Mouse (Mus musculus) liver, postnatal 0 days (tissue): Measurements from ENCODE around the gene Vwf. TPM values are rescaled to one million over a fixed set of nuclear protein-coding genes. Genes with fewer than 3 reads are reported as not detected.

Source experiments
- ATAC-seq: fragments of 200-750 bp; cut with Nextera tagmentation; 2 replicates; pipeline ENCODE4 v1.8.0; 2017; ENCODE audit warnings: mild to moderate bottlenecking, moderate library complexity
- DNase-seq: peaks from one replicate; pipeline ENCODE4 v3.0.0-alpha.2; 2016
- H3K27ac ChIP-seq: fragments of 300-500 bp; sonication (generic); 2 replicates; pipeline ENCODE4 v1.5.1; 2014; ENCODE audit warnings: antibody characterized with exemption, moderate library complexity, mild to moderate bottlenecking, low read depth
- H3K27me3 ChIP-seq: fragments of 300-500 bp; sonication (generic); 2 replicates; pipeline ENCODE4 v1.6.1; 2014; ENCODE audit warnings: low read length, control low read depth, mixed read lengths; ENCODE audit not compliant: insufficient read depth
- H3K36me3 ChIP-seq: fragments of 300-500 bp; sonication (generic); replicated peaks from 2 replicates; pipeline ENCODE4 v1.6.1; 2014; ENCODE audit warnings: mild to moderate bottlenecking, control low read depth, low read length, moderate library complexity, mixed read lengths; ENCODE audit not compliant: insufficient read depth
- H3K4me1 ChIP-seq: fragments of 300-500 bp; sonication (generic); 2 replicates; pipeline ENCODE4 v1.6.1; 2014; ENCODE audit warnings: antibody characterized with exemption, mild to moderate bottlenecking, control low read depth; ENCODE audit not compliant: insufficient read depth
- H3K4me2 ChIP-seq: fragments of 300-500 bp; sonication (generic); 2 replicates; pipeline ENCODE4 v1.6.1; 2014; ENCODE audit warnings: low read depth, mild to moderate bottlenecking, low read length, moderate library complexity, mixed read lengths
- H3K4me3 ChIP-seq: fragments of 300-500 bp; sonication (generic); 2 replicates; pipeline ENCODE4 v1.5.1; 2014; ENCODE audit warnings: low read depth, low read length
- H3K9ac ChIP-seq: fragments of 300-500 bp; sonication (generic); replicated peaks from 2 replicates; pipeline ENCODE4 v1.6.1; 2014; ENCODE audit warnings: mild to moderate bottlenecking, moderate library complexity
- H3K9me3 ChIP-seq: fragments of 300-500 bp; sonication (generic); 2 replicates; pipeline ENCODE4 v1.6.1; 2016; ENCODE audit warnings: mild to moderate bottlenecking, control low read depth, low read length, mixed read lengths
- CTCF ChIP-seq: sonication (generic); IDR thresholded peaks from 2 replicates; pipeline ENCODE4 v1.5.1; 2016; ENCODE audit warnings: antibody characterized with exemption, low read depth
- EP300 ChIP-seq: IDR thresholded peaks from 2 replicates; pipeline ENCODE4 v1.6.1; 2016; ENCODE audit warnings: antibody characterized with exemption, low read depth, mild to moderate bottlenecking
- WGBS: fragments of 180-500 bp; shearing (Covaris S2); extraction: QIAGEN DNeasy Blood & Tissue Kit; methylation state at CpG from one replicate; pipeline ENCODE4 v1.1.7; 2014; ENCODE audit not compliant: insufficient replicate concordance; 5-methylcytosine and 5-hydroxymethylcytosine counted together
- polyA plus RNA-seq: library from polyadenylated mRNA; unstranded; fragments of >200 nt; fragmentation: Nextera tagmentation; extraction: Ambion mirVana; gene quantifications from 2 replicates; pipeline ENCODE4 v1.2.1, GENCODE M21; 2015

Gene Vwf
- polyA plus RNA-seq, 1 experiment from 2014 or later = 14.8 TPM

- Histone ChIP-seq H3K9ac (no peak overlapping the region), H3K27ac (no peak overlapping the region), H3K9me3 (no peaks in the 10 kb centered on the region), H3K36me3 (no peaks in the 10 kb centered on the region), H3K4me2 (no peak overlapping the region), H3K27me3 (no peaks in the 10 kb centered on the region), H3K4me3 (no peak overlapping the region), H3K4me1 (0 out of 2 replicates have a peak, but pooled peaks cover 8% of the 10 kb centered on the region)
- TF ChIP-seq CTCF (no peak), EP300 (no peak)
- ATAC-seq (no peak), DNase-seq (no peak)
- WGBS = 62% methylated on average over 4 of the region's 4 CpGs
Observed at GRCm38 (mm10) chr6:125553551-125553950, 7.0 kb downstream of the Vwf start.

GRCm38 (mm10) chr6:125558831-125559230, 12.3 kb downstream of the Vwf start:
- Histone ChIP-seq H3K4me1 (peaks cover 24% of the 10 kb centered on the region), H3K27ac (no peak overlapping the region), H3K4me3 (no peak overlapping the region), H3K27me3 (no peaks in the 10 kb centered on the region), H3K9me3 (no peaks in the 10 kb centered on the region), H3K4me2 (no peak overlapping the region), H3K36me3 (no peaks in the 10 kb centered on the region), H3K9ac (no peak overlapping the region)
- DNase-seq = no peak
- 77% methylated on average over 8 of the region's 8 CpGs for WGBS
- TF ChIP-seq EP300 (no peak), CTCF (no peak)
- ATAC-seq = no peak

GRCm38 (mm10) chr6:125561031-125561430, 14.5 kb downstream of the Vwf start:
- H3K4me2 ChIP-seq = no peak overlapping the region
- H3K27ac ChIP-seq = no peak overlapping the region
- H3K36me3 ChIP-seq = no peaks in the 10 kb centered on the region
- 48% methylated on average over 5 of the region's 5 CpGs for WGBS
- ATAC-seq (no peak), DNase-seq (peak; percentile 65)
- H3K9ac ChIP-seq = no peak overlapping the region
- H3K9me3 ChIP-seq = no peaks in the 10 kb centered on the region
- TF ChIP-seq EP300 (no peak), CTCF (no peak)
- H3K4me1 ChIP-seq = peaks cover 32% of the 10 kb centered on the region
- H3K27me3 ChIP-seq = no peaks in the 10 kb centered on the region
- no peak overlapping the region for H3K4me3 ChIP-seq

- H3K4me2 ChIP-seq = no peak overlapping the region
- no peak overlapping the region for H3K27ac ChIP-seq
- no peak for TF ChIP-seq CTCF
- TF ChIP-seq EP300 = no peak
- H3K9ac ChIP-seq = no peak overlapping the region
- ATAC-seq (no peak), DNase-seq (no peak)
- WGBS = 85% methylated on average over 2 of the region's 2 CpGs
- H3K27me3 ChIP-seq = no peaks in the 10 kb centered on the region
- H3K4me3 ChIP-seq = no peak overlapping the region
- no peaks in the 10 kb centered on the region for H3K36me3 ChIP-seq
- peaks cover 34% of the 10 kb centered on the region for H3K4me1 ChIP-seq
- no peaks in the 10 kb centered on the region for H3K9me3 ChIP-seq
Observed at GRCm38 (mm10) chr6:125561521-125561920, 14.9 kb downstream of the Vwf start.

GRCm38 (mm10) chr6:125564812-125565281, 18.3 kb downstream of the Vwf start:
- peak overlapping the region; percentile 41 for H3K9ac ChIP-seq
- peak overlapping the region; percentile 53 for H3K4me2 ChIP-seq
- TF ChIP-seq CTCF (no peak), EP300 (peak; percentile 97)
- peak overlapping the region; percentile 91 for H3K27ac ChIP-seq
- H3K4me3 ChIP-seq = 0 out of 2 replicates have a peak overlapping the region, but pooled peaks have one; percentile 5
- peak; percentile 94 for ATAC-seq
- no peaks in the 10 kb centered on the region for H3K27me3 ChIP-seq
- peaks cover 29% of the 10 kb centered on the region for H3K4me1 ChIP-seq
- H3K36me3 ChIP-seq = no peaks in the 10 kb centered on the region
- DNase-seq = peak; percentile 44
- no peaks in the 10 kb centered on the region for H3K9me3 ChIP-seq
- WGBS = 48% methylated on average over 7 of the region's 7 CpGs

- DNase-seq (no peak), ATAC-seq (peak; percentile 80)
- no peaks in the 10 kb centered on the region for H3K9me3 ChIP-seq
- TF ChIP-seq CTCF (no peak), EP300 (peak; percentile 15)
- H3K27ac ChIP-seq = peak overlapping the region; percentile 91
- H3K4me3 ChIP-seq = no peak overlapping the region
- H3K4me1 ChIP-seq = peaks cover 29% of the 10 kb centered on the region
- no peaks in the 10 kb centered on the region for H3K36me3 ChIP-seq
- peak overlapping the region; percentile 40; the same call in 1 of the 2 replicates for H3K9ac ChIP-seq
- H3K4me2 ChIP-seq = peak overlapping the region; percentile 53
- no peaks in the 10 kb centered on the region for H3K27me3 ChIP-seq
- WGBS = 56% methylated on average over 6 of the region's 6 CpGs
Observed at GRCm38 (mm10) chr6:125565326-125565725, 18.8 kb downstream of the Vwf start.
